Mouse (Mus musculus) layer of hippocampus, adult 11-12 months (tissue): ENCODE measurements around the gene Krt18.

Experiments
- DNase-seq: peaks from one replicate; pipeline ENCODE4 v3.0.0; 2022; ENCODE audit warnings: low spot score

Gene Krt18

DNA sequence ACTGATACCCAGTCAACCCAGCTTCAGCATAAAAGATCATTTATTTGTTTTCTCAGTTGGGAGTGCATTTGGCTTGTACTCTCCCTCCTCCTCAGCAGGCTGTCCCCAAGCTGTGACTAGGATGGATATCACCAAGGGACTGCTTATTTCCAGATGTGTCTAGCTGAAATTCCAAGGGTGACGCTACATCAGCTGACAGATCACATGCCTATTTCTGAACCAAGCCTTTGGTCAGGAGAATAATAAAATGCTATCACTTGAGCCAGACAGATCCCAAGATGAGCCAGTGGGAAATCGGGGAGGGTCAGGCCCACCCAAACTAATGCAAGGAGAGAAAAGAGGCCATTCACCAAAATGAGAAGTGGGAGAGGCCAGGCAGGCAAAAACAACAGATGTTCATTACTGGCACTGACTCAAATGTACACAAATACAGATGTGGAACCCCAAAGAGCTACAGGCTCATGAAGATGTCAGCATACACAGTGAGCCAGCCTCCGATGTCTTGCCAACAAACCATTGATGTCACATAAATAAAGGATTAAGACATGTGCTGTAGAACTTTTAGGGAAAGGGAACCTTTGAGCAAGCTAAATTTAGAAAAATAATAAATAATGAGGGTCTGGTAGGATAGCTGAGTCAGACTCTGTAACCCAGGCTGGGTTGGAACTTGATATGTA lies 17.3 kb upstream of the Krt18 start:
- DNase-seq: no peak

DNA sequence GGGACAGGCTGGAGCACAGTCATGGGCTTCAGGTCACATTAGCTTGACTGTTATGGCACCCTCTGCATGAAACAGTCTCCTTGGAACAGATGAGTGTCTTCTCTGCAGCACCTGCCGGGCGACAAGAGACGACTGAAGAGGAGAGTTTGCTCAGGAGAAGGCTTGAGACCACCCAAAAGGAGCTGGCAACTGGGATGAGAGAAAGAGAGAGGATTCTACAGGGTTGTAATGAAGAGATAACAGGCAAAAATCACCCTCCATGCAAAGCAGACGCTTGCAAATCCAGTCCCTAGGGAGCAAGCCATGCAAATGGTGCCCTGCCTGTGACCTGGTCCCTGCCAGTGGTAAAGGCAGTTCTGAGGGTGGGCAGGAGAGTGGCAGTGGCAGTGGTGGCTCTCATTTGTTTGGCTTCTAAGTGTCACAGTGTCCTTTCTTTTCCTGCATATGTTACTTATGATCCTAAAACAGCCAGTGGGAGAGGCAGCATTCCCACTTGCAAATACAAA lies 15.7 kb upstream of the Krt18 start:
- no peak for DNase-seq

- no peak for DNase-seq
Observed at GRCm38 (mm10) chr15:102013651-102014050, 14.3 kb upstream of the Krt18 start.

DNA sequence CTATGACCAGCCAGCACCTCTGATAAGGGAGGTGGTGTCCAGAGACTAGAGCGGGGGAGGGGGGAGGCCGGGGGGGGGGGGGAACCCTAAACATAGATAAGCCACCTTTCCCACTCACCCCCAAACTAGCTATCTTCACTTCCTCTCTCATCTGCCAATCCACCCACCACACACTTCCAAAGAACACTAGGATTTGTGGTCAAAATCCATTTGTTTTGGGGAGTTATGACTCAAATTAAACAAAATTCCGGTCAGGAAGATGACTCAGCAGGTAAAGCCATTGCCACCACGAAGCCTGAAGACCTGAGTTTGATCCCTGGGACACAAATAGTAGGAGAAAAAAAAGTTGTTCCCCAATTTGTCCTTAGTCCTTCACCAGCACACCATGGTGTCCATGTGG lies 13.1 kb upstream of the Krt18 start:
- DNase-seq: no peak

- no peak for DNase-seq
Observed at GRCm38 (mm10) chr15:102016096-102016495, 11.9 kb upstream of the Krt18 start.

- no peak for DNase-seq
Observed at GRCm38 (mm10) chr15:102016787-102017186, 11.2 kb upstream of the Krt18 start.

DNA sequence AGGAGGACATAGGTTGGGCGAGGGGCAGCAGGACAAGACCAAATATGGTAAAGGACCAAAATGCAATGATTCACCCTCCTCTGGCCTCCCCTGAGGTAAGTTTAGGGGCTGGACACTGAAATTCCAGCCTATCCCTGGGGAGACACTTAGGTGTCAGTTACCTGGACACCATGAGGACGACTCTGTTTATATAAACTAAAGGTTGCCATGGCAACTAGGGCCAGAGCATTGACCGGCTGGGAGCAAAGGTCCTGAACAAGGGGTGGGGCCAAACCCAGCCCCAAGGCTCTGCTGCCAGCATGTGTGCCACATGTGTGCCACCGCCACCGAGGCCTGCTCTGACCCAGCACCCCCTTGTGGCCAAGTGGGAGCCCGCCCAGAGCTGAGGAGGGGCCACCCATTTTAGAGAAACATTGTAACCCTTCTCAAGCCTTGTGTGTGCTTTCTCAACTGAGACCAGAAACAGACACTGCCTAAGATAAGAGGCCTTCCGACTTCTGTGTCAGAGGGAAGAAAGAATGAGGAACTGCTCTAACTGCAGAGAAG lies 10.0 kb upstream of the Krt18 start:
- DNase-seq: no peak

DNA sequence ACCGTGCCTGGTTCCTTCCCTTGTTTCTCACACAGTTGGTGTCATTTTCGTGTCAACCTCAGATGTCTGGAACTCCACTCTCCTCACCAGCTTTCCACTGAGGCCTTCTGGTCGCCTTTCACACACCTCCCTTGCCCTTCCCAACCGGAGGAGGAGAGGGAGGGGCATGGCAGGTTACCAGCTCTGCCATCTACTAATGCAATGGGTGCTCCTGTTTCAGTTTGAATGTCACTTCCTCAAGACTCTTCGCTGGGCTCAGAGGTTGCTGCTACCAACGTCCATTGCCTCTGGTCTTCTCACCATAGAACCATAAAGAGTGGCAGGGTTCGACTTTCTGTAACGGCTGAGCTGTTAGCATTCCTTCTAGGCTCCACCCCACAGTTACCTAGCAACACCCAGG lies 5.5 kb upstream of the Krt18 start:
- no peak for DNase-seq

DNA sequence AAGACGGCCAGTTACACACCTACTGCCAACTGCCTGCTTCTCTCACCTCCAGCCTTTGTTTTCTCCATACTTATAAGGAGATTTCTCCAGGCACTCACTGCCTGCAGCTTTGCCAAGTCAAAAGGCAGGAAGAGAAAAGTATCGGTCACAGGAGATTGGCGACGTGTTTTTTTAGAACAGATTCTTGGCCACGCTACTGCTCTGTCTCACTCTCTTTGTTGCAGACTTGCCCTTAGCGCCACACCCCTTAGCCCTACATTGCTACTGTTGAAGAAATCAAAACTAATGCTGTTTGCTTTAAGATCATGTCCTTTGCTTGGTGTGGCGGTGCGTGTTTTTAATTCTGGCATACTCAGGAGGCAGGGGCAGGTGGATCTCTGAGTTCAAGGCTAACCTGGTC lies 4.1 kb upstream of the Krt18 start:
- no peak for DNase-seq

DNA sequence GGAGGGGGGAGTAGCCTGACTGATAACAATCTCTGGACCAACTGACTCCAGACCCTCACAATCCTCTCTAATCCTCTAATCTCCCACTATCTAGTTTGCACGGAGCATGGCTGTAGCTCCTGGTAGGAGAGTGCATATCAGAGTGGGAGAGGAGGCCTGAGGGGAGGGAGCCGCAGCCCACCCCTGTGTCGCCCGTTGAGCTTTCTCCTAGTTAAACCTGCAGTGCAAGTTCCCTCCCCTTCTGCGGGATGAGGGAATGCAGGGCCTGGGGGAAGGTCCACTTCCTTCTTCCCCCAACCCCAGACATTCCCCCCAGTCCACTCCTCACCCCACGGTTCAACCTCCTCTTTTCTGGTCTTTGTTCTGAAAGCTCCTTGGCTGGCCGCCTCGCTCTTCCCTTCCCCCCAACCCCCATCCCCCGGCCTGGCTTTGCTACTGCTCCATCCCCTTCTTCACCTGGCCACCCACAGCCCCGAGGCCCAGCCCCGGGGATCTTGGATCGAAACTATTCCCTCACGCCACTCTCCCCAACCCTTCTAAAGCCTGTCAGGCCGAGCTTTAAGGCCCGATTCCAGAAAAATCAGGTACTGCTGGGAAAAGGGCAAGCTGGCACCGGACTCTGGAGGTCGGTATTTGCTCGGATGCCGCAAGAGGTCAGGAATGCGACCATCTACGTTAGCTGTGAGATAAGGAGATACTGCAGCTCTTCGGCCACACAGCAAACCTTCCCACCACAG lies 2.7 kb upstream of the Krt18 start:
- no peak for DNase-seq

- DNase-seq: no peak
Observed at GRCm38 (mm10) chr15:102026430-102026829, 1.6 kb upstream of the Krt18 start.

DNA sequence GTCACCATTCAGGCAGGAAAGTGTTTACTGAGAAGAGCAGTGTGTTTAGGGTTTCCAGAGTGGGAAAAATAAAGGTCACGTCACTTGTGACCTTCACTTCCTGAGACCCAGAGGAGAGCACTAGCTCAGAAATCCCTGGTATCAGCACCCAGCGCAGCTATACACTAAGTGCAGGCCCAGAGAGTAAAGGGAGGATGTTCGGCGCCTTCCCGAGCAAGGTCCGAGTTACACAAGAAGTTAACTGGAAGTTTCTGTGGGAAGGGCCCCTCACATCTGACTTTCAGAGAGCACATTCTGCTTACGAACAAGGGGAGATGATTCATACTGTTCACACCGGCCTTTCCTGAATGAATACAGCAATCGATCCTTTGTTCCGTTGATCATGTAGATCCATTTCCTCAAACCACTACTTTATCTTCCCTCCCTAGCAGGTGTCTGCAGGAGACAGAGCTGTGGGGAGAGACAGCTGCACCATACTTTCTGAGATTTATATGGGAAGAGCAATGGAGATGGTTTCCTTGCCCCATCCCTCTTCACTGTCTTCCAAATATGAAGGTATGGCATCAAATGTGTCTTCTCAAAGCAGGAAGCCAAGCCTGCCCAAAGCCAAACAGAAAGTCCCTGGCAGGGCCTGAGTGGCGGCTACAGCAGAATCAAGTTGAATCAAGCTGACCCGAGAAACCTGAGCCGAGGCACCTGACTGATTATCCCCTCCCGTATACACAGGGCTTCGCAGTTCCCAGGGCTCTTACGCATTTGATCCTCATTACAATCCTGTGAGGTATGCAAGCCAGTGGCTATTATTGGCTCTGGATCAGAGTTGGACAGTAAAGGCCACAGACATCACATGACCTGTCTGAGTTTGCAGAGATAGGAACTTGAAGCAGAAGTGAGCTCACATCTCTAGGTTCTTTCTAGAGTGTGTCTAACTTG lies 6.4 kb downstream of the Krt18 start:
- DNase-seq: no peak

GRCm38 (mm10) chr15:102040277-102040676 lies 12.3 kb downstream of the Krt18 start:
- no peak for DNase-seq

DNA sequence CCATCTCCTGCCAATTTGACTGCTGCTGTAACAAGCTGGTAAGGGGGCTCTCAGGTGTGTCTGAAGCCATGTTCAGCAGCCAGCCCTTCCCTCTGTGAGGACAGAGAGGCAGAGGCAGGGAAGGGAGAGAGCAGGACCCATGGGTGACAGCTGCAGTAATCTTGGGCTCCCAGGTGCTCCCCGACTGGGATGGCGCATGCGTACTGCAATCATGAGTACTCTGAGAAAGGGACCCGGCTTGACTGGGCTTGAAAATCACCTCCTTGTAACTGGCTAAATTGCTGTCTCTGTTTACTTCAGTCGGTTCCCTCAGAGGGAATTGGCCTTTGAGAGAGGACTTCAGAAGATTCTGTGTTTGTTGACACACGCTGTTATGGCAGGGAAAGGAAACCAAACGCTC lies 14.0 kb downstream of the Krt18 start:
- DNase-seq: no peak

DNA sequence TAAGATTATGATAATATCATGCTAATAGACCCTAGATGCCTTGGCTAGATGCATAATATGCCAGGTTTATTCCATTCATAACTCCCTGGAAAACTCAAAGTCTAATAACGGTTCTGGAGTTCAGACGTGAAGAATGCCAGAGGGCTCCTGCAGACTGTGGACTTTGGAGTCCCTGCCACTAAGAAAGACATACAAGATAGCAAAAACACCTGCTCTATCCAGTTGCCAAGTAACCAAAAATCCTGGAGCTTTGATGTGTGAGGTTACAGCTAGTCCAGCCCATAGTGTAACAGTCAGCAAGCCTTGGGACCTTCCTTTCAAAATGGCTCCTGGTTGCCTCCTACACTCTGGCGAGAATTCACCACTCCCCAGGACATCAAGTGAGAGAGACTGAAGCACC lies 16.8 kb downstream of the Krt18 start:
- DNase-seq: no peak

- DNase-seq: no peak
Observed at GRCm38 (mm10) chr15:102045691-102046090, 17.7 kb downstream of the Krt18 start.

- DNase-seq: no peak
Observed at GRCm38 (mm10) chr15:102048006-102048405, 20.0 kb downstream of the Krt18 start.

DNA sequence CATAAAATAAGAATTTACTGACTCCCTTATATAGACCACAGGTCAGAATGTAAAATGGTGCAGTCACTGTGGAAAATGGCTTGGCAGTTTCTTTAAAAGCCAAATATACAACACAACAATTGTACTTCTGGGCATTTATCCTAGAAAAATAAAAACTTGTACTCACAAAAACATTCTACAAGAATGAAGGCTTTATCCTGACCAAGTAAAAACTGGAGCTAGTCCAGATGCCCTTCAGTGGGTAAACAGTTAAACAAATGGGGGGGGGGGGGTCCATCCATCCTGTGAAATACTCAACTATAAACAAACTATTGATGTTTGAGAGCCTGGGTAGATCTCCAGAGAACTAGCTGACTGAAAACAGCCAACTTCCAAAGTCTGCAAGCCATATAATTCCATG lies 21.9 kb downstream of the Krt18 start:
- DNase-seq: no peak

DNA sequence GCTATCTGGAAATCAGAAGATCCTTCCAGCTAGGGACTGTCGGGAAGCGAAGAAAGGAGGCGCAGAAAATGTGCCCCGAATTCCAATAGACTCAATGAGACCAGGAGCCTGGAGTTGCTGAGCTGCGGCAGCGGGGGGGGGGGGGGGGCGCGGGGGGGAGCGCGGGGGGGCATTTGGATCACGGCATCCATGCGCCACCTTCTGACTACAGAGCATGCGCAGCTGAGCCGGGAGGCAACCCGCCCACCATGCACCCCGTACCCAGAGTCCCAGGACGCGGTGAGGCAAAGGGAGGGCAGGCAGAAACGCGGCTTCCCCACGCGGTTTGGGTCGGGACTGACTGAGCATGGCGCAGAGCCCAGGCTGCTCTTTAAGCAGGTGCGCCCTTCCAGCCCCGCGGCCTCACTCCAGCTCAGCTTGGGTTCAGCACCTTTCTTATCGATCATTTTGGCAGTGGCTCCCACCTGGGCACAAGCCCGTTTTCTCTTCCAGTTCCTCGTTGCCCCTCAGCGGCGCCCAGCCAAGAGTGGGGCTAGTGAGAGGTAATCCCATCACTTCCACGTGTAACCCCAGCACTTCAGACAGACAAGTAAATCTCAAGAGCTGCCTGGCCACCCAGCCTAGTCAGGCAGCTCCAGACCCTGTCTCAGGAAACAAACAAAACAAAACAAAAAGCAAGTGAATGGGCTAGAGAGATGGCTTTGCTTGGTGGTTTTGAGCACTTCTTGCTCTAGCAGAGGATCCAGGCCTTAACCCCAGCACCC lies 24.1 kb downstream of the Krt18 start:
- DNase-seq: peak; percentile 68

- DNase-seq: no peak
Observed at GRCm38 (mm10) chr15:102056495-102057174, 28.7 kb downstream of the Krt18 start.
